Mouse (Mus musculus): ENCODE data around the gene Gucy2d. TPM values are rescaled to one million over a fixed set of nuclear protein-coding genes. Genes with fewer than 3 reads are reported as not detected.

Gene Gucy2d
- total RNA-seq, 2 experiments from 2014 or later = 0.12 to 0.41 TPM

GRCm38 (mm10) chr7:98487202-98487980 lies 47.2 kb downstream of the Gucy2d start:
- intact Hi-C loops (cut with DNase I) = loop anchor here (10.0 kb wide), 1 partner anchor 597 kb away; no protein-coding TSS in a partner anchor

GRCm38 (mm10) chr7:98488398-98489130 lies 48.3 kb downstream of the Gucy2d start:
- intact Hi-C loops (cut with DNase I) = loop anchor here (10.0 kb wide), 1 partner anchor 596 kb away; no protein-coding TSS in a partner anchor
- peak in 1 of 2 experiments; percentile 18 for DNase-seq

More at GRCm38 (mm10) chr7:98487202-98487980, 47.2 kb downstream of the Gucy2d start:
- DNase-seq = no peak

- peak in 1 of 2 experiments; percentile 38 for DNase-seq
- intact Hi-C loops (cut with DNase I) = loop anchor here (10.0 kb wide), 1 partner anchor 596 kb away; no protein-coding TSS in a partner anchor
These were observed 48.9 kb downstream of the Gucy2d start, which contains the start of gene Lrrc32 for GRCm38 (mm10) chr7:98489131-98489530. TSS of gene Lrrc32 (plus strand) at chr7:98489283.

GRCm38 (mm10) chr7:98489623-98490084 lies 49.4 kb downstream of the Gucy2d start:
- intact Hi-C loops (cut with DNase I) = loop anchor here (10.0 kb wide), 1 partner anchor 595 kb away; no protein-coding TSS in a partner anchor
- DNase-seq = peak; percentile 84 to 89

GRCm38 (mm10) chr7:98490328-98490727 lies 50.1 kb downstream of the Gucy2d start:
- intact Hi-C loops (cut with DNase I) = no loop called here

GRCm38 (mm10) chr7:98490911-98491310 lies 50.7 kb downstream of the Gucy2d start:
- DNase-seq = no peak
- intact Hi-C loops (cut with DNase I) = no loop called here

More at GRCm38 (mm10) chr7:98490328-98490727, 50.1 kb downstream of the Gucy2d start:
- DNase-seq = peak in 1 of 2 experiments; percentile 29

- peak in 1 of 2 experiments; percentile 7 for DNase-seq
- intact Hi-C loops (cut with DNase I) = no loop called here
These were observed 51.4 kb downstream of the Gucy2d start for GRCm38 (mm10) chr7:98491451-98492200.

- DNase-seq = peak in 1 of 2 experiments; percentile 15
- intact Hi-C loops (cut with DNase I) = no loop called here
These were observed 52.1 kb downstream of the Gucy2d start for GRCm38 (mm10) chr7:98492331-98492730.

GRCm38 (mm10) chr7:98493307-98493706 lies 53.1 kb downstream of the Gucy2d start:
- DNase-seq = peak in 1 of 2 experiments; percentile 42
- intact Hi-C loops (cut with DNase I) = no loop called here

GRCm38 (mm10) chr7:98493901-98494480 lies 53.8 kb downstream of the Gucy2d start:
- peak in 1 of 2 experiments; percentile 14 for DNase-seq
- intact Hi-C loops (cut with DNase I) = no loop called here

GRCm38 (mm10) chr7:98495591-98495990 lies 55.4 kb downstream of the Gucy2d start:
- no peak for DNase-seq
- intact Hi-C loops (cut with DNase I) = no loop called here

GRCm38 (mm10) chr7:98497451-98497850 lies 57.2 kb downstream of the Gucy2d start:
- intact Hi-C loops (cut with DNase I) = no loop called here
- DNase-seq = peak in 1 of 2 experiments; percentile 12

GRCm38 (mm10) chr7:98498101-98498500 lies 57.9 kb downstream of the Gucy2d start:
- intact Hi-C loops (cut with DNase I) = no loop called here

GRCm38 (mm10) chr7:98498656-98499560 lies 58.7 kb downstream of the Gucy2d start:
- intact Hi-C loops (cut with DNase I) = no loop called here
- DNase-seq = peak in 1 of 2 experiments; percentile 8

More at GRCm38 (mm10) chr7:98498101-98498500, 57.9 kb downstream of the Gucy2d start:
- DNase-seq = no peak

- intact Hi-C loops (cut with DNase I) = no loop called here
- peak in 1 of 2 experiments; percentile 57 for DNase-seq
These were observed 59.5 kb downstream of the Gucy2d start for GRCm38 (mm10) chr7:98499561-98500292.

- DNase-seq = peak; percentile 85 to 89
- intact Hi-C loops (cut with DNase I) = no loop called here
These were observed 60.3 kb downstream of the Gucy2d start for GRCm38 (mm10) chr7:98500470-98500869.

- intact Hi-C loops (cut with DNase I) = no loop called here
- DNase-seq = no peak
These were observed 60.9 kb downstream of the Gucy2d start for GRCm38 (mm10) chr7:98501078-98501477.

- intact Hi-C loops (cut with DNase I) = no loop called here
- DNase-seq = peak in 1 of 2 experiments; percentile 18
These were observed 62.7 kb downstream of the Gucy2d start for GRCm38 (mm10) chr7:98502921-98503320.

All from heart, postnatal 10 days (tissue).